Mouse (Mus musculus) hindbrain, postnatal 0 days (tissue): Measurements from ENCODE around the gene Extl1. TPM values are rescaled to one million over a fixed set of nuclear protein-coding genes. Genes with fewer than 3 reads are reported as not detected.
A peak's percentile ranks its signal among the peaks of the same experiment; 100 is the strongest.

Experiments
- ATAC-seq: fragments of 200-750 bp; cut with Nextera tagmentation; 2 replicates; pipeline ENCODE4 v1.8.0; 2017; ENCODE audit warnings: mild to moderate bottlenecking, moderate TSS enrichment, moderate library complexity
- DNase-seq: peaks from one replicate; pipeline ENCODE4 v3.0.0-alpha.2; 2015; ENCODE audit warnings: low spot score
- H3K27ac ChIP-seq: fragments of 300-500 bp; sonication (generic); 2 replicates; pipeline ENCODE4 v1.5.1; 2014; ENCODE audit warnings: mild to moderate bottlenecking
- H3K27me3 ChIP-seq: fragments of 300-500 bp; sonication (generic); 2 replicates; pipeline ENCODE4 v1.6.1; 2014; ENCODE audit warnings: low read length, mixed read lengths; ENCODE audit not compliant: insufficient read depth
- H3K36me3 ChIP-seq: fragments of 300-500 bp; sonication (generic); 2 replicates; pipeline ENCODE4 v1.6.1; 2014; ENCODE audit warnings: low read length, mixed read lengths; ENCODE audit not compliant: insufficient read depth
- H3K4me1 ChIP-seq: fragments of 300-500 bp; sonication (generic); 2 replicates; pipeline ENCODE4 v1.6.1; 2014; ENCODE audit warnings: antibody characterized with exemption, low read length, mixed read lengths; ENCODE audit not compliant: insufficient read depth
- H3K4me2 ChIP-seq: fragments of 300-500 bp; sonication (generic); 2 replicates; pipeline ENCODE4 v1.6.1; 2014; ENCODE audit warnings: low read depth, mild to moderate bottlenecking, low read length, moderate library complexity, mixed read lengths
- H3K4me3 ChIP-seq: fragments of 300-500 bp; sonication (generic); 2 replicates; pipeline ENCODE4 v1.5.1; 2014; ENCODE audit warnings: low read length
- H3K9ac ChIP-seq: fragments of 300-500 bp; sonication (generic); replicated peaks from 2 replicates; pipeline ENCODE4 v1.6.1; 2014; ENCODE audit warnings: mild to moderate bottlenecking, low read length, moderate library complexity, mixed read lengths
- H3K9me3 ChIP-seq: fragments of 300-500 bp; sonication (generic); 2 replicates; pipeline ENCODE4 v1.6.1; 2016; ENCODE audit warnings: low read length, mixed read lengths
- CTCF ChIP-seq: IDR thresholded peaks from 2 replicates; pipeline ENCODE4 v1.5.1; 2016; ENCODE audit warnings: antibody characterized with exemption, control low read depth, low read depth
- WGBS: fragments of 180-500 bp; shearing (Covaris S2); extraction: QIAGEN DNeasy Blood & Tissue Kit; methylation state at CpG from one replicate; pipeline ENCODE4 v1.1.7; 2014; 5-methylcytosine and 5-hydroxymethylcytosine counted together
- polyA plus RNA-seq: library from polyadenylated mRNA; unstranded; fragments of >200 nt; fragmentation: Nextera tagmentation; extraction: Ambion mirVana; gene quantifications from 2 replicates; pipeline ENCODE4 v1.2.1, GENCODE M21; 2015
- total RNA-seq: library from RNA; depleted of rRNA; stranded (reverse); fragments of >200 nt; gene quantifications from 2 replicates; pipeline ENCODE4 v1.2.3, GENCODE M21; 2014

The Extl1 gene
- total and polyA plus RNA-seq, 2 experiments from 2014 or later, result 0.39 to 1.8 TPM

DNA sequence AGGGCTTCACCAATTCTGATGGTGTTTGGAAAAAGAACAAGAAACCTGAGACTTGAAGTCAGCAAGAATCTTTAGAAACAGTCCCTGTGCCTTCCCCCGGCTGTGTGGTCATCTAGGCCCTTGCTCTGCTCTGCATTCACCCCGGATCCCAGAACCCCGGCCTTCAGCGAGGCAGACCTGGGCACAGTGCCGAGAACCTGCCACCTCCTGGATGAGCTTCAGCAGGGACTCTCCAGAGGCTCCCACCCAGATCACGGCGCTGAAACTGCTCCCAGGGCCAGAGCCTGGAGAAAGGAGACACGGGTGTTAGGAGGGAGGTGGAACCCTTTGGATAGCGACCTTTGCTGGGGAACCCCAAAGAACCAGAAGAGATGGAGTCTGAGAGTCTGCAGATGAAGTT is 21.5 kb downstream of the Extl1 start:
- no peak overlapping the region for H3K27ac ChIP-seq
- TF ChIP-seq CTCF, result no peak
- ATAC-seq (no peak), DNase-seq (no peak)
- no peak overlapping the region for H3K9ac ChIP-seq
- no peak overlapping the region for H3K4me2 ChIP-seq
- 61% methylated on average over 9 of the region's 9 CpGs for WGBS
- no peaks in the 10 kb centered on the region for H3K9me3 ChIP-seq
- H3K4me3 ChIP-seq, result no peak overlapping the region
- H3K36me3 ChIP-seq, result no peaks in the 10 kb centered on the region
- 0 out of 2 replicates have a peak, but pooled peaks cover 3% of the 10 kb centered on the region for H3K27me3 ChIP-seq
- H3K4me1 ChIP-seq, result no peaks in the 10 kb centered on the region; the same call in 1 of the 2 replicates

DNA sequence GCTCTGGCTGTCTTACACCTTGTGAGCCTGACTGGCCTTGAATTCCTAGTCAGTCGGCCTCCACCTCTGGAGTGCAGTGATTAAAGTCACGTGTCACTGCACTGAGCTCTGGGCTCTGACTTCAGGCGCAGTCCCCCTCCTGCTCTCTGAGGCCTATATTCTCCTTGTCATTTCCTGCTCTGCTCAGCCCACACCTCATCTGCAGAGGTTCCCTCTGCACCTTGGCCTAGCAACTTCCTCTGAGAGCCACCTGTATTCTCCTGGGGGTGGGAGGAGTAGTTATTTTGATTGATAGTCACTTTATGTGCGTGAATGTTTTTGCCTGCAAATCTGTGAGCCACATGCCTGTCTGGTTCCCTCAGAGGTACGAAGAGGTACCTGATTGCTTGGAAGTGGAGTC is 22.4 kb downstream of the Extl1 start:
- ATAC-seq (no peak), DNase-seq (no peak)
- Histone ChIP-seq H3K27ac (no peak overlapping the region), H3K27me3 (0 out of 2 replicates have a peak, but pooled peaks cover 3% of the 10 kb centered on the region), H3K4me2 (no peak overlapping the region), H3K4me1 (no peaks in the 10 kb centered on the region; the same call in 1 of the 2 replicates), H3K9ac (no peak overlapping the region), H3K4me3 (no peak overlapping the region), H3K9me3 (no peaks in the 10 kb centered on the region), H3K36me3 (no peaks in the 10 kb centered on the region)
- 50% methylated on average over 5 of the region's 5 CpGs for WGBS
- TF ChIP-seq CTCF, result no peak

DNA sequence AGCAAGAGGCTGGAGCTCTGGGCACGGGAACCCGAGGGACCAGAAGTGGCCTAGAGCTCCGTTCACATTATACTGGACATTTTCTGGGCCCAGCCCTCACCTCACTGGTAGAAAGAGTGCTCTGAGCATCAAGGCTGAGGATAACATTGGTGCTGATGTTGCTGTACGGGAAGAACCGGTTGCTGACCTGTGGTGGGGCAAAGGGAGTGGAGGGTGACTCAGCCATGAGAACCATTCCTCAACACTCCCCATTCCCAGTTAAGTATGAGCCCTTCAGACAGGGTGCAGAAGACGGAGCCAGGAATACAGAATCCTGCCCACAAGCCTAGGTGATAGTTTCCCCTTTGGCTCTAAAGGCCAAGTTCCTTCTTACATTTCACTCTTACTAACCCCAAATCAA is 24.0 kb downstream of the Extl1 start:
- Histone ChIP-seq H3K36me3 (no peaks in the 10 kb centered on the region), H3K27ac (no peak overlapping the region), H3K27me3 (0 out of 2 replicates have a peak, but pooled peaks cover 3% of the 10 kb centered on the region), H3K4me3 (no peak overlapping the region), H3K4me1 (no peaks in the 10 kb centered on the region; the same call in 1 of the 2 replicates), H3K9me3 (no peaks in the 10 kb centered on the region), H3K9ac (no peak overlapping the region), H3K4me2 (no peak overlapping the region)
- no peak for DNase-seq
- ATAC-seq, result no peak
- WGBS, result 86% methylated on average over 6 of the region's 6 CpGs
- no peak for TF ChIP-seq CTCF

DNA sequence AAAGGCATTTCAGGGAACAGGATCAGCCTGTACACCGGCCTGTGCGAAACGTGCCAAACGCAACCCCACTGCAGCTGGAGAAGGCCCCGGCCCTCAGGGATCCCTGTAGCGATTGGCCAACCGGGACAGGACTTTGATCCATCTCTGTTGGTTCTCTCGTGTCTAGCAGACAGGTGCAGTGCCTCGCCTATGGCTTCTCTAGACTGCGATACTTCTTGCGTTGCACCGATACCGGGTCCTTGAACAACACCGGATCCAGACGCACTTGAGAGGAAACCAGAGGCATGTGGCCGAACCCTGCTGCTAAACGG is 26.2 kb downstream of the Extl1 start:
- no peaks in the 10 kb centered on the region for H3K9me3 ChIP-seq
- WGBS, result 40% methylated on average over 17 of the region's 17 CpGs
- no peaks in the 10 kb centered on the region; the same call in 1 of the 2 replicates for H3K4me1 ChIP-seq
- H3K27me3 ChIP-seq, result 0 out of 2 replicates have a peak, but pooled peaks cover 3% of the 10 kb centered on the region
- no peaks in the 10 kb centered on the region for H3K36me3 ChIP-seq
- peak overlapping the region; percentile 23 for H3K4me3 ChIP-seq
- DNase-seq, result no peak
- TF ChIP-seq CTCF, result no peak
- H3K27ac ChIP-seq, result no peak overlapping the region
- no peak for ATAC-seq
- peak overlapping the region; percentile 40; the same call in 1 of the 2 replicates for H3K9ac ChIP-seq
- peak overlapping the region; percentile 55 for H3K4me2 ChIP-seq

DNA sequence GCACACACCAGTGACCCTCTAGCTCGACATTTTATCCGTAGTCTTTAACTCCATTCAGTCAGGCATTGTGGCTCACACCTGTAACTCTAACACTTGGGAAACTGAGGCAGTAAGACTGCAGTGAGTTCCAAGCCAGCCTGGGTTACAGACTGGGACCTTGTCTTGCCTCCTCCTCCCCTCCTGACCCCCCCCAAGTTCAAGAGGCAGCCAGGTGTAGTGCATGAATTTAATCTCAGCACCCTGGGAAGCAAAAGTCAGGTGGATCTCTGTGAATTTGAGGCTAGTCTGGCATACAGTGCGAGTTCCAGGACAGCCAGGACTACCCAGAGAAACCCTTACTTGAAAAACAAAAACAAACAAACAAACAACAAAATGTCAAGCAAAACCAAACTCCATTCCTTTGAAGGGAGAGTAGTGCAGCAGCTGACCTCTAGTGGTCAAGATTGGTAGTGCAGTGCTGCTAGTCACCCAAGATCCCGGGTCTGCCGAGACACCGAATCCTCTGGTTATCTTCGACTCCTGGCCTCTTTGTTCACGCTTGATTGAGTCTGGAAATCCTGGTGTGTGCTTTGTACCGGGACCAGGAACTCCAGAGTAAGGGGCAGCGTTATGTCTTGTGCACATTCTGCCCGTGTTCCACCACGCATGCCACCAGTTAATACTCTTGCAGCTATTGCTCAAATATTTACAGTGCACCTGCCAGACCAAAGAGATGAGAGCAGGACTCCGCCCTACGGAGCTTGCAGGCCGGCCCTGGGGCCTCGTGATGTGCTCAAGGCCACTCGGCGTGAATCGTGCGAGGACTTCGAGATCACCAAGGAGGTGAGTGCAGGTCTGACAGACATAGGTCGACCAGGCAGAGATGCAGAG is 26.8 kb downstream of the Extl1 start:
- ATAC-seq, result no peak; the same call in 1 of the 2 replicates
- peak; percentile 89 for DNase-seq
- H3K4me3 ChIP-seq, result peak overlapping the region; percentile 23
- 20% methylated on average over 22 of the region's 22 CpGs for WGBS
- H3K4me1 ChIP-seq, result no peaks in the 10 kb centered on the region; the same call in 1 of the 2 replicates
- 0 out of 2 replicates have a peak, but pooled peaks cover 3% of the 10 kb centered on the region for H3K27me3 ChIP-seq
- TF ChIP-seq CTCF, result peak; percentile 99
- no peaks in the 10 kb centered on the region for H3K36me3 ChIP-seq
- H3K9me3 ChIP-seq, result no peaks in the 10 kb centered on the region
- peak overlapping the region; percentile 40; the same call in 1 of the 2 replicates for H3K9ac ChIP-seq
- H3K27ac ChIP-seq, result no peak overlapping the region
- peak overlapping the region; percentile 55 for H3K4me2 ChIP-seq

DNA sequence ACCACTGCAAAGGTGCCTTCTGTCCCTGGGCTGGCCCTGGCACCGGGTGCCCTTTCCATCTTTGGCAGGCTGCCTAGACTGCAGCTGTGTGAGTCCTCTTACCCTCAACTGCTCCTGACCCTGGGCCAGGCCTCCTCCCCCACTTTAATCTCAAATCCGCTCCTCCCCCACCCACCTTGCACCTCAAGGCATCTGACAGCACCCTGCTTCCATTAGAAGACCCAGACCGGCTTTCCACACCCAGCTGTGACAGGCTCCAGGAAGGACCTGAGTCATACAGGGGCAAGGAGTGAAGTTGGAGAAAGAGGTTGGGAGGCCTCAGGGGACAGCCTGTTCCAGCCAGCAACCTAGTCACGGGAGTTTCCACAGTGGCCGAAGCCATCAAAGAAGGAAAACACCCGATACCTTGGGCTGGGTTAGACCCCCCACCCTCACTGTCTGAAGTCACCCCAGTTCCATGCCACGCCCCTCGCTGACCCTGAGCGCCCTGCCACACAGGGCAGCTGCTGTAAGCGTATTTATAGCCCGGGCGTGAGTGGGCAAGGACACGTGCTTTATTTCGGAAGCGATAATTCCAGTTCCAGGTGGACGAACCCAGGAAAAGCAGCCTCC is 27.7 kb downstream of the Extl1 start:
- TF ChIP-seq CTCF, result no peak
- H3K4me2 ChIP-seq, result no peak overlapping the region
- 54% methylated on average over 16 of the region's 16 CpGs for WGBS

More for the DNA sequence above, 27.7 kb downstream of the Extl1 start:
- 0 out of 2 replicates have a peak, but pooled peaks cover 3% of the 10 kb centered on the region for H3K27me3 ChIP-seq
- no peaks in the 10 kb centered on the region for H3K36me3 ChIP-seq
- H3K27ac ChIP-seq, result no peak overlapping the region
- no peaks in the 10 kb centered on the region for H3K9me3 ChIP-seq
- H3K9ac ChIP-seq, result no peak overlapping the region
- no peaks in the 10 kb centered on the region; the same call in 1 of the 2 replicates for H3K4me1 ChIP-seq
- DNase-seq, result no peak
- H3K4me3 ChIP-seq, result no peak overlapping the region
- ATAC-seq, result no peak
